Mouse (Mus musculus) forebrain, postnatal 0 days (tissue): ENCODE results near the gene Lysmd4. TPM values are rescaled to one million over a fixed set of nuclear protein-coding genes. Genes with fewer than 3 reads are reported as not detected.
A peak's percentile ranks its signal among the peaks of the same experiment; 100 is the strongest.

Experiments
- ATAC-seq: fragments of 200-750 bp; cut with Nextera tagmentation; 2 replicates; pipeline ENCODE4 v1.8.0; 2017; ENCODE audit warnings: mild to moderate bottlenecking, moderate library complexity
- DNase-seq: peaks from one replicate; pipeline ENCODE4 v3.0.0-alpha.2; 2015
- H3K27ac ChIP-seq: fragments of 300-500 bp; sonication (generic); 2 replicates; pipeline ENCODE4 v1.5.1; 2014; ENCODE audit warnings: low read depth, mild to moderate bottlenecking, antibody characterized with exemption, low read length, moderate library complexity, mixed read lengths
- H3K27me3 ChIP-seq: fragments of 300-500 bp; sonication (generic); 2 replicates; pipeline ENCODE4 v1.6.1; 2014; ENCODE audit warnings: mild to moderate bottlenecking, low read length, mixed read lengths; ENCODE audit not compliant: insufficient read depth
- H3K36me3 ChIP-seq: fragments of 300-500 bp; sonication (generic); 2 replicates; pipeline ENCODE4 v1.6.1; 2014; ENCODE audit warnings: mild to moderate bottlenecking, moderate library complexity; ENCODE audit not compliant: insufficient read depth
- H3K4me1 ChIP-seq: fragments of 300-500 bp; sonication (generic); 2 replicates; pipeline ENCODE4 v1.6.1; 2014; ENCODE audit warnings: antibody characterized with exemption; ENCODE audit not compliant: insufficient read depth
- H3K4me2 ChIP-seq: fragments of 300-500 bp; sonication (generic); 2 replicates; pipeline ENCODE4 v1.6.1; 2014; ENCODE audit warnings: low read depth, mild to moderate bottlenecking, moderate library complexity
- H3K4me3 ChIP-seq: fragments of 300-500 bp; sonication (generic); 2 replicates; pipeline ENCODE4 v1.5.1; 2014; ENCODE audit warnings: low read depth, low read length, mixed read lengths
- H3K9ac ChIP-seq: fragments of 300-500 bp; sonication (generic); 2 replicates; pipeline ENCODE4 v1.6.1; 2014; ENCODE audit warnings: mild to moderate bottlenecking
- H3K9me3 ChIP-seq: fragments of 300-500 bp; sonication (generic); 2 replicates; pipeline ENCODE4 v1.6.1; 2016; ENCODE audit warnings: low read length
- CTCF ChIP-seq: sonication (generic); IDR thresholded peaks from 2 replicates; pipeline ENCODE4 v1.5.1; 2016; ENCODE audit warnings: antibody characterized with exemption, control low read depth, low read depth
- WGBS: fragments of 180-500 bp; shearing (Covaris S2); extraction: QIAGEN DNeasy Blood & Tissue Kit; methylation state at CpG from one replicate; pipeline ENCODE4 v1.1.7; 2014; 5-methylcytosine and 5-hydroxymethylcytosine counted together
- polyA plus RNA-seq: library from polyadenylated mRNA; unstranded; fragments of >200 nt; fragmentation: Nextera tagmentation; extraction: Ambion mirVana; gene quantifications from 2 replicates; pipeline ENCODE4 v1.2.1, GENCODE M21; 2015
- total RNA-seq: library from RNA; depleted of rRNA; stranded (reverse); fragments of >200 nt; gene quantifications from 2 replicates; pipeline ENCODE4 v1.2.3, GENCODE M21; 2014

Lysmd4 gene
- total and polyA plus RNA-seq, 2 experiments from 2014 or later = 40.7 to 44.9 TPM

DNA sequence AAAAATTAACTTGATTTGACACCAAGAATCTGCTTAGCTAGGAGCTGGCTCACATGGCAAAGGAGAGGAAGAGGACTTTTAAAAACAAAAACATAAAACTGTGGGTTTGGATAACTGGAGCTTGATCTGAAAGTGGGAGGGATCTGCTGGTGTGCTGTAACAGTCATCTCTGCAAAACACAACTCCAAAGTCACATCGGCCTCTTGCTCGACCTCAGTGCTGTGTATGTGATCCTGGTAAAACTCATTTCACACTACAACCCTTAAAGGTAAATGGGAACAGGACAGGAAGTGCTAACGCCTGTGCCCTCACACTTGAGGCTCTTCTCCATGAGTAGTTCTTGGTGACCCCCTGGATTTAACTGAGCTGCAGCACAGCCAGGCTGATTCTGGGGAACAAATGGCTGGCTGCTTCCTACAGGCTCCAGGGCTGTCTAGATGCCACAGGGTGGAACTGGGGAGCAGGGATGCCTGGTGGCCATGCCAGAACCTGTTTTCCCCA lies 8.3 kb downstream of the Lysmd4 start:
- Histone ChIP-seq H3K4me3 (no peak overlapping the region), H3K4me2 (no peak overlapping the region), H3K9me3 (no peaks in the 10 kb centered on the region), H3K4me1 (peaks cover 5% of the 10 kb centered on the region; the same call in 1 of the 2 replicates), H3K9ac (no peak overlapping the region), H3K36me3 (peaks cover 29% of the 10 kb centered on the region), H3K27me3 (no peaks in the 10 kb centered on the region), H3K27ac (peak overlapping the region; percentile 62; the same call in 1 of the 2 replicates)
- no peak; the same call in 1 of the 2 replicates for ATAC-seq
- no peak for DNase-seq
- WGBS = 78% methylated on average over 3 of the region's 3 CpGs
- no peak for TF ChIP-seq CTCF

DNA sequence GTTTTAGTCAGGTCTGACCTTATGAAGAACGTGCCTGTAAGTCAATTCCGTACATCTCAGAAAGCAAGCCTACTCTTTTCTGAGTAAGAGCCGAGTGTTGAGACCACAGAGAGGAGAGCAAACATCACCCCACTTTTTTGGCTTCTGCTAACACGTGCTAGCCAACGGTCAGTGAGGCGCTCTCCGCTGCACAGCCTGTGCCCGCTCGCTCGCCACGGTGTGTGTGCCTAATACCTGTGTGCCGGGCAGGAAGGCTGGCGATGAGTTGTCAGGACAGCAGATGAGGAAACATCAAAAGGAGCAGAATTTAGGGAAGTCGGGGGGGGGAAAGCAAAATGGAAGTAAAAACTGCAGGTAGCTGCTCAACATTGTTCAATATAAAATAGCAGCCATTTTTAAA lies 10.2 kb downstream of the Lysmd4 start:
- no peaks in the 10 kb centered on the region for H3K27me3 ChIP-seq
- no peak for ATAC-seq
- no peaks in the 10 kb centered on the region for H3K9me3 ChIP-seq
- no peak for DNase-seq
- H3K36me3 ChIP-seq = peaks cover 26% of the 10 kb centered on the region
- no peak overlapping the region for H3K4me3 ChIP-seq
- no peak overlapping the region for H3K4me2 ChIP-seq
- H3K4me1 ChIP-seq = peaks cover 5% of the 10 kb centered on the region; the same call in 1 of the 2 replicates
- no peak overlapping the region for H3K27ac ChIP-seq
- no peak for TF ChIP-seq CTCF
- H3K9ac ChIP-seq = no peak overlapping the region
- 91% methylated on average over 14 of the region's 14 CpGs for WGBS

DNA sequence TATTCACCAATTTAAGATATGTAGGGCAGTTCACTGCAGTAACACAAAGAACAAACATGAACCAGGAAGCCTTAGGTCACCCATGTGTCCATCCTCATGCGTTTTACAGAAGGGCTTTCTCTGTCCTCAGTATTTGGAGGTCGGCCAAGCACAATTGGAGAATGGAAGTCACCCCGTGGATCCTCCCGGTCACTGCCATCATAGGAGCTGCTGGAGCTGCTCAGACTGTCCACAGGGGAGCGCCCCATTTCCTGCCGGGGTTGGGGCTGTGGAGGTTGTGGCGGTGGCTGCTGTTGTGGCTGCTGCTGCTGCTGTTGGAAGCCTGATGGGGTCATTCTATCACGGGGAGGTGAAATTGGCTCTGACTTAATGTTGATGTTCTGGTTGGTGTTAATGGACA lies 12.5 kb downstream of the Lysmd4 start:
- H3K4me1 ChIP-seq = peaks cover 5% of the 10 kb centered on the region; the same call in 1 of the 2 replicates
- no peak for TF ChIP-seq CTCF
- no peaks in the 10 kb centered on the region for H3K27me3 ChIP-seq
- whole genome bisulfite sequencing = 75% methylated on average over 8 of the region's 8 CpGs
- no peak overlapping the region for H3K9ac ChIP-seq
- H3K27ac ChIP-seq = no peak overlapping the region
- no peak overlapping the region for H3K4me3 ChIP-seq
- DNase-seq = no peak
- ATAC-seq = no peak
- peaks cover 34% of the 10 kb centered on the region for H3K36me3 ChIP-seq
- no peak overlapping the region for H3K4me2 ChIP-seq
- H3K9me3 ChIP-seq = no peaks in the 10 kb centered on the region

DNA sequence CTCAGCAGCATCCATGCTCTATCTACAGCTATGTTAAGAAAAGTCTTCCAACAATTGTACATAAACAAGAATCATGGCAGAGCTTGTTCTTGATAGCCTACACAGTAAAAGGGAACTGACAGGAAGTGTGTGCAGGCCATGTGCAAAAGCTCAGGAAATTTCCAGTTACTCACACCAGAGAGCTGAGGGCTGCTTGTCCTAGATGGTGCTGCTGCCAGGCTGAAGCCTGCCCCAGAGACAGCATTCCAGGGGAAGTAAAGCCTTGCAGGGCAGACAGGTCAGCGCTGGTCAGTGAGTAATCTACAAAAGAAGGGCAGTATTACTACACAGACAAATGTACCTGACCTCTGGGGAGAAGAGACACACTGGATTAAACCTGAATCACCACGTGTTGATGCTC lies 14.0 kb downstream of the Lysmd4 start:
- no peak overlapping the region for H3K4me2 ChIP-seq
- ATAC-seq (no peak), DNase-seq (no peak)
- no peaks in the 10 kb centered on the region for H3K9me3 ChIP-seq
- no peak overlapping the region for H3K27ac ChIP-seq
- no peak overlapping the region for H3K4me3 ChIP-seq
- H3K27me3 ChIP-seq = no peaks in the 10 kb centered on the region
- H3K9ac ChIP-seq = no peak overlapping the region
- H3K4me1 ChIP-seq = no peaks in the 10 kb centered on the region
- WGBS = 79% methylated on average over 2 of the region's 2 CpGs
- TF ChIP-seq CTCF = no peak
- H3K36me3 ChIP-seq = peaks cover 37% of the 10 kb centered on the region

DNA sequence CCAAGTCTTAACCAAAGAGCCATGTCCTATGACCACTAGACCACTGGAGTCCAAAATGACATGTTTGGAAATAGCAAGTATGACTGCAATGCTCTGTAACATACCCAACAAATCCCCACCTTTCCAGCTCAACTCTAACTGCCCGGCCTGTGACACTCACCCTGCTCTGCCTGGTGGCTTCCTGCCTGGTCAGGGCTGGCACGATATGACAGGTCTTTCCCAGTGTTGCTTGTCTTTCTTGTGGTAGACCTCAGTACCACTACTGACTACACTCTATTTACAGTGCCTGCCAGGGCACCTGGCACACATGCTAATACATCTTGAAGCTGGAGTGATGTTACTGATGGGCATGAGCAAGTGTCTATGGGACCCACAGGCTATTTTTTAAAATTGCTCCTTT lies 15.4 kb downstream of the Lysmd4 start:
- DNase-seq (no peak), ATAC-seq (no peak)
- no peak overlapping the region for H3K4me3 ChIP-seq
- H3K4me2 ChIP-seq = no peak overlapping the region
- H3K27ac ChIP-seq = no peak overlapping the region
- H3K9me3 ChIP-seq = no peaks in the 10 kb centered on the region
- no peaks in the 10 kb centered on the region for H3K4me1 ChIP-seq
- no peak overlapping the region for H3K9ac ChIP-seq
- peaks cover 34% of the 10 kb centered on the region for H3K36me3 ChIP-seq
- H3K27me3 ChIP-seq = no peaks in the 10 kb centered on the region
- WGBS = 97% methylated on average over 2 of the region's 2 CpGs
- TF ChIP-seq CTCF = no peak

DNA sequence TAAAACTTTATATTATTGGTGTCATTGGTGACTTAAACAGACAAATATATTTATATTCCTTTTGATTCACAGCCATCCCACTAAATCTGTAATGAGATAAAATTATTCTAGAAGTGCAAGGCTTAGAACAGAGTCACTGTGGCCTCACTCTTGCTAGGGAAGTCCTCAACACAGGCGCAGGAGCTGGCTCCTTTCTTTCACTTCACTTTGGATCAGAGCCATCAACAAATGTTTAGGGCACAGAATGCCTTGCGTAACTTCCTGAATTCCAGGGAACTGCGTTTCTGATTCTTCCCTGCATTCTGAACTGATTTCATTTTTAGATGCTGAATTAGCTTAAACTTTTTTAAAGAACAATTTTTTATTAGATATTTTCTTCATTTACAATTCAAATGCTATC lies 19.6 kb downstream of the Lysmd4 start:
- no peaks in the 10 kb centered on the region for H3K4me1 ChIP-seq

DNA sequence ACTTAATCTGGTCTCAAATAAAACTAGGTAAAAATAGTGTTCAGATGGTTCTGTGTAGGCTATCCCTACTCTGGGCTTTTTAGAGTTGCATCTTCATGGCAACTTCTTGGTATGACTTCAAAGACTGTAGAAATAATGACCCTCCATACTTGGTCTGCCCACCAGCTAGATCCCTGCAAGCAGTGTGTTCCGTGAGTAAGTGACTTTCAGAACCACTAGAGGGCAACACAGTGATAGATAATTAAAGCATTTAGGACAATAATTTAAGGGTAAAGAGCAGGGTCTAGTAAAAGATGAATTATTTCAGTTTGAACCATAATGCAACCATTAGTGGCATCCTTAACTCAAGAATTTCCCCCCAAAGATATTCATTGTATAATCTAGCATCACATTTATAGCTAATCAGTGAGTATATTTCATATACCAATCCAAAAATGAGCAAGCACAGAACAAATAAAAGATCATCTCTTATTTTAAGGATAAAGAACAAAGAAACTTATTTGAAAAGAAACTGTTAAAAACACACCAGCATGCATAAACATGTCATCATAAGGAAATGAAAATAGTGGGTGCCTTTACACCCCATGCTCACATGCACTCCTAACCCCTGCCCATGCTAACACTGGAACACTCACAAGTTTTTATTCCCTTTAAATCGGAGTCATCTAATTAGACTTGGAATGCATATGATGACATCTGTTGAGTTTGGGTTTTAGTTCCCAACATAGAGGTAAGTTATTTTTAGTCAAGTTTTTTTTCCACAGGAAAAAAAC lies 21.0 kb downstream of the Lysmd4 start:
- H3K4me3 ChIP-seq = no peak overlapping the region

More for the DNA sequence above, 19.6 kb downstream of the Lysmd4 start:
- no peak for TF ChIP-seq CTCF
- no peak overlapping the region for H3K27ac ChIP-seq
- DNase-seq (no peak), ATAC-seq (no peak)
- no peak overlapping the region for H3K9ac ChIP-seq
- no peak overlapping the region for H3K4me2 ChIP-seq
- no peak overlapping the region for H3K4me3 ChIP-seq
- H3K36me3 ChIP-seq = peaks cover 11% of the 10 kb centered on the region
- H3K9me3 ChIP-seq = no peaks in the 10 kb centered on the region
- WGBS = 61% methylated on average over 3 of the region's 3 CpGs
- no peaks in the 10 kb centered on the region for H3K27me3 ChIP-seq

More for the DNA sequence above, 21.0 kb downstream of the Lysmd4 start:
- Histone ChIP-seq H3K27me3 (no peaks in the 10 kb centered on the region), H3K4me2 (no peak overlapping the region), H3K9ac (no peak overlapping the region), H3K36me3 (peaks cover 11% of the 10 kb centered on the region; the same call in 1 of the 2 replicates), H3K27ac (no peak overlapping the region), H3K4me1 (no peaks in the 10 kb centered on the region), H3K9me3 (no peaks in the 10 kb centered on the region)
- WGBS = 35% methylated on average over 2 of the region's 2 CpGs
- ATAC-seq (peak; percentile 47; the same call in 1 of the 2 replicates), DNase-seq (peak; percentile 66)
- peak; percentile 76 for TF ChIP-seq CTCF
